Mouse (Mus musculus): Measurements from ENCODE around the gene Pop4. TPM values are rescaled to one million over a fixed set of nuclear protein-coding genes. Genes with fewer than 3 reads are reported as not detected.

Gene Pop4
- polyA plus RNA-seq, 1 experiment from 2014 or later = 96.3 TPM

- H3K9me3 ChIP-seq (ENCODE audit: control insufficient read depth, low read length) = no peaks in the 10 kb centered on the region
- peak; percentile 95 for DNase-seq (ENCODE audit: low spot score)
- peak within 1 kb of the TSS; percentile 61 for H3K4me2 ChIP-seq (ENCODE audit: low read depth, severe bottlenecking)
- 0 out of 2 replicates have a peak, but pooled peaks cover 2% of the 10 kb centered on the region for H3K27me3 ChIP-seq (ENCODE audit: control insufficient read depth, insufficient read depth, low read length)
- H3K36me3 ChIP-seq (ENCODE audit: control insufficient read depth, insufficient read depth, low read length) = no peaks in the 10 kb centered on the region
- peak within 1 kb of the TSS; percentile 57; the same call in 1 of the 2 replicates for H3K27ac ChIP-seq (replicated peaks; ENCODE audit: low read depth, low read length)
- peak within 1 kb of the TSS; percentile 45 for H3K9ac ChIP-seq (ENCODE audit: low read length)
- under 1% methylated on average over 36 of the region's 36 CpGs for WGBS
- 0 out of 2 replicates have a peak, but pooled peaks cover 4% of the 10 kb centered on the region for H3K4me1 ChIP-seq (ENCODE audit: control insufficient read depth, insufficient read depth, low read length)
- peak; percentile 91 for ATAC-seq (ENCODE audit: insufficient number of reproducible peaks, low FRiP score, low TSS enrichment, low read depth)
- peak within 1 kb of the TSS; percentile 47 for H3K4me3 ChIP-seq (ENCODE audit: low read depth, low read length)
Observed at GRCm38 (mm10) chr7:38227900-38228298, 43.3 kb downstream of the Pop4 start, which contains the start of gene Plekhf1. Plekhf1 (minus strand) TSS chr7:38228016.

- ATAC-seq (ENCODE audit: insufficient number of reproducible peaks, low FRiP score, low TSS enrichment, low read depth) (peak; percentile 62), DNase-seq (ENCODE audit: low spot score) (peak; percentile 75)
- Histone ChIP-seq H3K36me3 (ENCODE audit: control insufficient read depth, insufficient read depth, low read length) (no peaks in the 10 kb centered on the region), H3K9ac (ENCODE audit: low read length) (peak overlapping the region; percentile 45), H3K4me1 (ENCODE audit: control insufficient read depth, insufficient read depth, low read length) (0 out of 2 replicates have a peak, but pooled peaks cover 4% of the 10 kb centered on the region), H3K4me3 (ENCODE audit: low read depth, low read length) (peak overlapping the region; percentile 47), H3K9me3 (ENCODE audit: control insufficient read depth, low read length) (no peaks in the 10 kb centered on the region), H3K27ac (replicated peaks; ENCODE audit: low read depth, low read length) (peak overlapping the region; percentile 57; the same call in 1 of the 2 replicates), H3K27me3 (ENCODE audit: control insufficient read depth, insufficient read depth, low read length) (0 out of 2 replicates have a peak, but pooled peaks cover 2% of the 10 kb centered on the region), H3K4me2 (ENCODE audit: low read depth, severe bottlenecking) (peak overlapping the region; percentile 61)
- under 1% methylated on average over 25 of the region's 25 CpGs for WGBS
Observed at GRCm38 (mm10) chr7:38227181-38227899, 43.9 kb downstream of the Pop4 start.

GRCm38 (mm10) chr7:38226226-38226625, 45.0 kb downstream of the Pop4 start:
- peaks cover 5% of the 10 kb centered on the region; the same call in 1 of the 2 replicates for H3K36me3 ChIP-seq (ENCODE audit: control insufficient read depth, insufficient read depth, low read length)
- ATAC-seq (ENCODE audit: insufficient number of reproducible peaks, low FRiP score, low TSS enrichment, low read depth) (no peak), DNase-seq (ENCODE audit: low spot score) (no peak)
- 0 out of 2 replicates have a peak, but pooled peaks cover 2% of the 10 kb centered on the region for H3K27me3 ChIP-seq (ENCODE audit: control insufficient read depth, insufficient read depth, low read length)
- 69% methylated on average over 2 of the region's 2 CpGs for WGBS
- no peak overlapping the region for H3K27ac ChIP-seq (replicated peaks; ENCODE audit: low read depth, low read length)
- H3K4me1 ChIP-seq (ENCODE audit: control insufficient read depth, insufficient read depth, low read length) = 0 out of 2 replicates have a peak, but pooled peaks cover 4% of the 10 kb centered on the region
- no peak overlapping the region for H3K4me3 ChIP-seq (ENCODE audit: low read depth, low read length)
- no peak overlapping the region for H3K4me2 ChIP-seq (ENCODE audit: low read depth, severe bottlenecking)
- no peak overlapping the region for H3K9ac ChIP-seq (ENCODE audit: low read length)
- no peaks in the 10 kb centered on the region for H3K9me3 ChIP-seq (ENCODE audit: control insufficient read depth, low read length)

- WGBS = 91% methylated on average over 13 of the region's 13 CpGs
- Histone ChIP-seq H3K4me1 (ENCODE audit: control insufficient read depth, insufficient read depth, low read length) (0 out of 2 replicates have a peak, but pooled peaks cover 4% of the 10 kb centered on the region), H3K9me3 (ENCODE audit: control insufficient read depth, low read length) (no peaks in the 10 kb centered on the region), H3K27ac (replicated peaks; ENCODE audit: low read depth, low read length) (no peak overlapping the region), H3K9ac (ENCODE audit: low read length) (no peak overlapping the region), H3K36me3 (ENCODE audit: control insufficient read depth, insufficient read depth, low read length) (peaks cover 5% of the 10 kb centered on the region; the same call in 1 of the 2 replicates), H3K4me3 (ENCODE audit: low read depth, low read length) (no peak overlapping the region), H3K4me2 (ENCODE audit: low read depth, severe bottlenecking) (no peak overlapping the region), H3K27me3 (ENCODE audit: control insufficient read depth, insufficient read depth, low read length) (0 out of 2 replicates have a peak, but pooled peaks cover 2% of the 10 kb centered on the region)
- no peak for ATAC-seq (ENCODE audit: insufficient number of reproducible peaks, low FRiP score, low TSS enrichment, low read depth)
- no peak for DNase-seq (ENCODE audit: low spot score)
Observed at GRCm38 (mm10) chr7:38224577-38225369, 46.5 kb downstream of the Pop4 start.

- H3K4me3 ChIP-seq (ENCODE audit: low read depth, low read length) = no peak overlapping the region
- no peak overlapping the region for H3K4me2 ChIP-seq (ENCODE audit: low read depth, severe bottlenecking)
- H3K27me3 ChIP-seq (ENCODE audit: control insufficient read depth, insufficient read depth, low read length) = no peaks in the 10 kb centered on the region
- 94% methylated on average over 7 of the region's 7 CpGs for WGBS
- H3K27ac ChIP-seq (replicated peaks; ENCODE audit: low read depth, low read length) = no peak overlapping the region
- H3K36me3 ChIP-seq (ENCODE audit: control insufficient read depth, insufficient read depth, low read length) = peaks cover 5% of the 10 kb centered on the region; the same call in 1 of the 2 replicates
- no peak for DNase-seq (ENCODE audit: low spot score)
- ATAC-seq (ENCODE audit: insufficient number of reproducible peaks, low FRiP score, low TSS enrichment, low read depth) = no peak
- no peak overlapping the region for H3K9ac ChIP-seq (ENCODE audit: low read length)
- H3K4me1 ChIP-seq (ENCODE audit: control insufficient read depth, insufficient read depth, low read length) = 0 out of 2 replicates have a peak, but pooled peaks cover 2% of the 10 kb centered on the region
- H3K9me3 ChIP-seq (ENCODE audit: control insufficient read depth, low read length) = no peaks in the 10 kb centered on the region
Observed at GRCm38 (mm10) chr7:38220866-38221265, 50.4 kb downstream of the Pop4 start.

DNA sequence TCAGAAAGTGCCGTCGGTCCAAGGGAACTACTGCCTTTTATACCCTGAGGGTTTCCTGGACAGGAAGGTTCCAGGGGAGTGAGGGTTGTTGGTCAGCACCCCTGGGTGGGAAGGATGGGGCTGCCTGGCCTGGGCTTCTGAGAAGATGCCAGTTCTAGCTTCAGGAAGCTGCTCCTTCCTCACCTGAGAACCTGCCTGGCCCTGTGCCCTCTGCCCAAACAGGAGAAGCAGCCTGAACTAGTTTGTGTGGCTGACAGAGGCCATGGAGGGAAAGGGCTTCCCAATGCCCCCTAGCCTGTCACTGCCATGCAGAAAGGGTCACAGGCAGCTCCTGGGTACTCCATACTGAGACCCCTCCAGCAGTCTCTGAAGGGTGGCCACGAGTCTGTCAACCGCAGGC, 51.7 kb downstream of the Pop4 start:
- H3K4me1 ChIP-seq (ENCODE audit: control insufficient read depth, insufficient read depth, low read length) = no peaks in the 10 kb centered on the region
- no peak overlapping the region for H3K27ac ChIP-seq (replicated peaks; ENCODE audit: low read depth, low read length)
- ATAC-seq (ENCODE audit: insufficient number of reproducible peaks, low FRiP score, low TSS enrichment, low read depth) (no peak), DNase-seq (ENCODE audit: low spot score) (no peak)
- H3K4me2 ChIP-seq (ENCODE audit: low read depth, severe bottlenecking) = no peak overlapping the region
- no peaks in the 10 kb centered on the region for H3K27me3 ChIP-seq (ENCODE audit: control insufficient read depth, insufficient read depth, low read length)
- no peak overlapping the region for H3K4me3 ChIP-seq (ENCODE audit: low read depth, low read length)
- H3K9ac ChIP-seq (ENCODE audit: low read length) = no peak overlapping the region
- 90% methylated on average over 4 of the region's 4 CpGs for WGBS
- H3K9me3 ChIP-seq (ENCODE audit: control insufficient read depth, low read length) = no peaks in the 10 kb centered on the region
- peaks cover 5% of the 10 kb centered on the region; the same call in 1 of the 2 replicates for H3K36me3 ChIP-seq (ENCODE audit: control insufficient read depth, insufficient read depth, low read length)

- DNase-seq (ENCODE audit: low spot score) = no peak
- no peak overlapping the region for H3K27ac ChIP-seq (replicated peaks; ENCODE audit: low read depth, low read length)
- ATAC-seq (ENCODE audit: insufficient number of reproducible peaks, low FRiP score, low TSS enrichment, low read depth) = no peak
Observed at GRCm38 (mm10) chr7:38218631-38219367, 52.4 kb downstream of the Pop4 start.

More at GRCm38 (mm10) chr7:38218631-38219367, 52.4 kb downstream of the Pop4 start:
- Histone ChIP-seq H3K4me3 (ENCODE audit: low read depth, low read length) (no peak overlapping the region), H3K27me3 (ENCODE audit: control insufficient read depth, insufficient read depth, low read length) (no peaks in the 10 kb centered on the region), H3K4me1 (ENCODE audit: control insufficient read depth, insufficient read depth, low read length) (no peaks in the 10 kb centered on the region), H3K36me3 (ENCODE audit: control insufficient read depth, insufficient read depth, low read length) (peaks cover 5% of the 10 kb centered on the region; the same call in 1 of the 2 replicates), H3K9me3 (ENCODE audit: control insufficient read depth, low read length) (no peaks in the 10 kb centered on the region), H3K4me2 (ENCODE audit: low read depth, severe bottlenecking) (no peak overlapping the region), H3K9ac (ENCODE audit: low read length) (no peak overlapping the region)
- WGBS = 81% methylated on average over 8 of the region's 8 CpGs
